Mouse (Mus musculus) kidney, embryonic 15.5 days (tissue): Measurements from ENCODE around the gene Hras. TPM values are rescaled to one million over a fixed set of nuclear protein-coding genes. Genes with fewer than 3 reads are reported as not detected.

Source experiments
- ATAC-seq: fragments of 200-750 bp; cut with Nextera tagmentation; replicated peaks from 2 replicates; pipeline ENCODE4 v1.8.0; 2017; ENCODE audit warnings: moderate TSS enrichment; ENCODE audit not compliant: low FRiP score
- H3K27ac ChIP-seq: fragments of 300-500 bp; sonication (generic); 2 replicates; pipeline ENCODE4 v1.5.1; 2015; ENCODE audit warnings: mild to moderate bottlenecking, inconsistent platforms
- H3K27me3 ChIP-seq: fragments of 300-500 bp; sonication (generic); 2 replicates; pipeline ENCODE4 v1.6.1; 2015; ENCODE audit warnings: inconsistent platforms
- H3K36me3 ChIP-seq: fragments of 300-500 bp; sonication (generic); 2 replicates; pipeline ENCODE4 v1.6.1; 2015; ENCODE audit warnings: inconsistent platforms
- H3K4me1 ChIP-seq: fragments of 300-500 bp; sonication (generic); 2 replicates; pipeline ENCODE4 v1.6.1; 2015; ENCODE audit warnings: inconsistent platforms
- H3K4me2 ChIP-seq: fragments of 300-500 bp; sonication (generic); 2 replicates; pipeline ENCODE4 v1.6.1; 2015; ENCODE audit warnings: moderate library complexity, mild to moderate bottlenecking, inconsistent platforms
- H3K4me3 ChIP-seq: fragments of 300-500 bp; sonication (generic); replicated peaks from 2 replicates; pipeline ENCODE4 v1.5.1; 2015; ENCODE audit warnings: mild to moderate bottlenecking, inconsistent platforms
- H3K9ac ChIP-seq: fragments of 300-500 bp; sonication (generic); 2 replicates; pipeline ENCODE4 v1.6.1; 2015; ENCODE audit warnings: mild to moderate bottlenecking, inconsistent platforms
- H3K9me3 ChIP-seq: fragments of 300-500 bp; sonication (generic); replicated peaks from 2 replicates; pipeline ENCODE4 v1.6.1; 2016; ENCODE audit warnings: inconsistent platforms
- WGBS: fragments of 180-500 bp; shearing (Covaris S2); methylation state at CpG from one replicate; pipeline ENCODE4 v1.1.7; 2015; ENCODE audit warnings: mixed read lengths; 5-methylcytosine and 5-hydroxymethylcytosine counted together
- polyA plus RNA-seq: library from polyadenylated mRNA; unstranded; fragments of >200 nt; fragmentation: Nextera tagmentation; extraction: Ambion mirVana; gene quantifications from 2 replicates; pipeline ENCODE4 v1.2.1, GENCODE M21; 2015

Gene Hras
- polyA plus RNA-seq, 1 experiment from 2014 or later: 98.0 TPM

GRCm38 (mm10) chr7:141193348-141193856 is 403 bp downstream of the Hras start:
- no peak; the same call in none of the 2 replicates for ATAC-seq
- Histone ChIP-seq H3K27me3 (no peaks in the 10 kb centered on the region), H3K27ac (peak overlapping the region; percentile 88), H3K36me3 (peaks cover 37% of the 10 kb centered on the region), H3K9ac (peak overlapping the region; percentile 98), H3K4me2 (peak overlapping the region; percentile 94), H3K4me1 (peaks cover 32% of the 10 kb centered on the region), H3K9me3 (no peaks in the 10 kb centered on the region), H3K4me3 (peak overlapping the region; percentile 95)
- WGBS: under 1% methylated on average over 41 of the region's 43 CpGs

- peak overlapping the region; percentile 88 for H3K27ac ChIP-seq
- H3K9ac ChIP-seq: peak overlapping the region; percentile 98
- peaks cover 35% of the 10 kb centered on the region for H3K36me3 ChIP-seq
- peaks cover 32% of the 10 kb centered on the region for H3K4me1 ChIP-seq
- no peaks in the 10 kb centered on the region for H3K27me3 ChIP-seq
- no peak for ATAC-seq
- 28% methylated on average over 12 of the region's 12 CpGs for WGBS
- peak overlapping the region; percentile 94 for H3K4me2 ChIP-seq
- H3K4me3 ChIP-seq: peak overlapping the region; percentile 95
- H3K9me3 ChIP-seq: no peaks in the 10 kb centered on the region
Measured at GRCm38 (mm10) chr7:141192776-141193347, 943 bp downstream of the Hras start.

- Histone ChIP-seq H3K36me3 (peaks cover 35% of the 10 kb centered on the region), H3K4me3 (peak overlapping the region; percentile 95), H3K27ac (no peak overlapping the region), H3K4me1 (peaks cover 32% of the 10 kb centered on the region), H3K27me3 (no peaks in the 10 kb centered on the region), H3K9ac (no peak overlapping the region), H3K9me3 (no peaks in the 10 kb centered on the region), H3K4me2 (peak overlapping the region; percentile 94)
- ATAC-seq: no peak
- 86% methylated on average over 24 of the region's 24 CpGs for WGBS
Measured at GRCm38 (mm10) chr7:141191796-141192685, 1.8 kb downstream of the Hras start.

GRCm38 (mm10) chr7:141191036-141191435 is 2.8 kb downstream of the Hras start:
- Histone ChIP-seq H3K27ac (0 out of 2 replicates have a peak overlapping the region, but pooled peaks have one; percentile 27), H3K4me3 (no peak overlapping the region), H3K4me2 (0 out of 2 replicates have a peak overlapping the region, but pooled peaks have one; percentile 94), H3K4me1 (peaks cover 32% of the 10 kb centered on the region), H3K36me3 (peaks cover 35% of the 10 kb centered on the region), H3K9me3 (no peaks in the 10 kb centered on the region), H3K27me3 (no peaks in the 10 kb centered on the region), H3K9ac (no peak overlapping the region)
- no peak for ATAC-seq
- 84% methylated on average over 14 of the region's 14 CpGs for WGBS

GRCm38 (mm10) chr7:141190220-141190619 is 3.6 kb downstream of the Hras start:
- WGBS: 84% methylated on average over 3 of the region's 3 CpGs

GRCm38 (mm10) chr7:141188733-141189132 is 5.1 kb downstream of the Hras start:
- H3K4me2 ChIP-seq: no peak overlapping the region
- ATAC-seq: no peak
- H3K27ac ChIP-seq: no peak overlapping the region
- no peaks in the 10 kb centered on the region for H3K9me3 ChIP-seq
- peaks cover 20% of the 10 kb centered on the region for H3K4me1 ChIP-seq
- 88% methylated on average over 3 of the region's 3 CpGs for WGBS
- H3K9ac ChIP-seq: no peak overlapping the region
- H3K36me3 ChIP-seq: peaks cover 35% of the 10 kb centered on the region
- no peak overlapping the region for H3K4me3 ChIP-seq
- H3K27me3 ChIP-seq: no peaks in the 10 kb centered on the region

More at GRCm38 (mm10) chr7:141190220-141190619, 3.6 kb downstream of the Hras start:
- no peak overlapping the region for H3K27ac ChIP-seq
- peaks cover 29% of the 10 kb centered on the region for H3K4me1 ChIP-seq
- no peaks in the 10 kb centered on the region for H3K9me3 ChIP-seq
- peaks cover 35% of the 10 kb centered on the region for H3K36me3 ChIP-seq
- no peak overlapping the region for H3K4me2 ChIP-seq
- H3K27me3 ChIP-seq: no peaks in the 10 kb centered on the region
- no peak overlapping the region for H3K4me3 ChIP-seq
- H3K9ac ChIP-seq: no peak overlapping the region
- no peak for ATAC-seq

- H3K4me1 ChIP-seq: peaks cover 19% of the 10 kb centered on the region
- no peak overlapping the region for H3K4me3 ChIP-seq
- no peak for ATAC-seq
- peaks cover 35% of the 10 kb centered on the region for H3K36me3 ChIP-seq
- 93% methylated on average over 3 of the region's 3 CpGs for WGBS
- H3K27ac ChIP-seq: no peak overlapping the region
- no peaks in the 10 kb centered on the region for H3K9me3 ChIP-seq
- H3K27me3 ChIP-seq: no peaks in the 10 kb centered on the region
- no peak overlapping the region for H3K9ac ChIP-seq
- H3K4me2 ChIP-seq: no peak overlapping the region
Measured at GRCm38 (mm10) chr7:141188194-141188593, 5.6 kb downstream of the Hras start.

GRCm38 (mm10) chr7:141176173-141176572 is 17.6 kb downstream of the Hras start:
- no peaks in the 10 kb centered on the region for H3K36me3 ChIP-seq
- H3K4me3 ChIP-seq: no peak overlapping the region
- peaks cover 15% of the 10 kb centered on the region for H3K4me1 ChIP-seq
- no peaks in the 10 kb centered on the region; the same call in 1 of the 2 replicates for H3K27me3 ChIP-seq
- H3K4me2 ChIP-seq: no peak overlapping the region
- H3K9me3 ChIP-seq: no peaks in the 10 kb centered on the region
- WGBS: 2% methylated on average over 8 of the region's 8 CpGs
- H3K9ac ChIP-seq: no peak overlapping the region
- H3K27ac ChIP-seq: no peak overlapping the region
- no peak for ATAC-seq

GRCm38 (mm10) chr7:141175068-141175467 is 18.7 kb downstream of the Hras start:
- Histone ChIP-seq H3K9me3 (no peaks in the 10 kb centered on the region), H3K27ac (no peak overlapping the region), H3K4me2 (no peak overlapping the region), H3K9ac (no peak overlapping the region), H3K27me3 (no peaks in the 10 kb centered on the region; the same call in 1 of the 2 replicates), H3K36me3 (no peaks in the 10 kb centered on the region), H3K4me1 (peaks cover 16% of the 10 kb centered on the region), H3K4me3 (no peak overlapping the region)
- ATAC-seq: no peak
- 82% methylated on average over 4 of the region's 4 CpGs for WGBS

GRCm38 (mm10) chr7:141173323-141173850 is 20.4 kb downstream of the Hras start:
- Histone ChIP-seq H3K27me3 (no peaks in the 10 kb centered on the region; the same call in 1 of the 2 replicates), H3K4me3 (peak overlapping the region; percentile 62), H3K4me2 (peak overlapping the region; percentile 68), H3K36me3 (no peaks in the 10 kb centered on the region), H3K27ac (peak overlapping the region; percentile 98), H3K9ac (no peak overlapping the region), H3K4me1 (peaks cover 21% of the 10 kb centered on the region), H3K9me3 (no peaks in the 10 kb centered on the region)
- 77% methylated on average over 5 of the region's 5 CpGs for WGBS
- no peak for ATAC-seq

GRCm38 (mm10) chr7:141172116-141173006 is 21.4 kb downstream of the Hras start, which contains the start of gene Rnh1:
Gene Rnh1 (minus strand): TSS chr7:141172857.
- H3K4me1 ChIP-seq: peaks cover 29% of the 10 kb centered on the region
- H3K4me2 ChIP-seq: peak within 1 kb of the TSS; percentile 68
- H3K4me3 ChIP-seq: peak within 1 kb of the TSS; percentile 62
- ATAC-seq: peak; percentile 96
- H3K9ac ChIP-seq: peak within 1 kb of the TSS; percentile 52
- no peaks in the 10 kb centered on the region for H3K9me3 ChIP-seq
- WGBS: 3% methylated on average over 55 of the region's 55 CpGs
- peak within 1 kb of the TSS; percentile 98 for H3K27ac ChIP-seq
- H3K36me3 ChIP-seq: no peaks in the 10 kb centered on the region
- H3K27me3 ChIP-seq: no peaks in the 10 kb centered on the region; the same call in 1 of the 2 replicates
